Comparison of ENCODE assay signal across 15 mouse cellular contexts in genomic region chr2:33268384-33269131, GRCm38 (mm10). TPM values are rescaled to one million over a fixed set of nuclear protein-coding genes. Genes with fewer than 3 reads are reported as not detected.
A peak's percentile ranks its signal among the peaks of the same experiment; 100 is the strongest.
DNase-seq lines count a peak whose midpoint lies in the region; ATAC-seq lines count a peak whose summit lies in the region.
"Had no signal": no experiment of that assay in that cellular context is flagged by ENCODE, and none has a peak within 500 bp of the region (broad histone marks: within the 10 kb centered on the region; RNA-seq: fewer than 3 reads in every experiment).

No protein-coding gene starts in this region.

- WGBS in hindbrain, embryonic 12.5 days: 71% methylated on average over 6 of the region's 6 CpGs
- 72% methylated on average over 6 of the region's 6 CpGs for WGBS in hindbrain, embryonic 11.5 days
- 54% methylated on average over 6 of the region's 6 CpGs for WGBS in heart, embryonic 15.5 days

- H3K4me2 ChIP-seq in hindbrain, embryonic 12.5 days (replicated peaks): no peak overlapping the region
- H3K4me2 ChIP-seq in hindbrain, embryonic 11.5 days (replicated peaks; ENCODE audit: low read depth, low read length): no peak overlapping the region
- no peak overlapping the region for H3K4me2 ChIP-seq in heart, embryonic 15.5 days
- H3K4me2 ChIP-seq: embryonic facial prominence, embryonic 13.5 days; liver, embryonic 13.5 days had no signal

- no peak for ATAC-seq in hindbrain, embryonic 12.5 days (ENCODE audit: low FRiP score)
- no peak for ATAC-seq in hindbrain, embryonic 11.5 days (ENCODE audit: low FRiP score)
- ATAC-seq in heart, embryonic 15.5 days (replicated peaks; ENCODE audit: insufficient number of reproducible peaks, insufficient read depth, low FRiP score, low read depth): peak; percentile 28; the same call in 1 of the 2 replicates

- no peak overlapping the region for H3K4me3 ChIP-seq in hindbrain, embryonic 12.5 days
- H3K4me3 ChIP-seq in hindbrain, embryonic 11.5 days (ENCODE audit: low read depth, low read length): no peak overlapping the region
- no peak overlapping the region for H3K4me3 ChIP-seq in heart, embryonic 15.5 days
- H3K4me3 ChIP-seq: embryonic facial prominence, embryonic 13.5 days; liver, embryonic 13.5 days had no signal

- no peak overlapping the region for H3K27ac ChIP-seq in hindbrain, embryonic 12.5 days
- H3K27ac ChIP-seq in hindbrain, embryonic 11.5 days (ENCODE audit: low read depth, low read length): no peak overlapping the region
- H3K27ac ChIP-seq in heart, embryonic 15.5 days: peak overlapping the region; percentile 87
- H3K27ac ChIP-seq: embryonic facial prominence, embryonic 13.5 days; kidney, postnatal 0 days; liver, embryonic 13.5 days had no signal

- H3K4me1 ChIP-seq in hindbrain, embryonic 12.5 days: 0 out of 2 replicates have a peak, but pooled peaks cover 4% of the 10 kb centered on the region
- no peaks in the 10 kb centered on the region for H3K4me1 ChIP-seq in hindbrain, embryonic 11.5 days (replicated peaks; ENCODE audit: control insufficient read depth, insufficient read depth, low read length)
- H3K4me1 ChIP-seq in heart, embryonic 15.5 days (replicated peaks): peaks cover 64% of the 10 kb centered on the region

- no peaks in the 10 kb centered on the region for H3K9me3 ChIP-seq in hindbrain, embryonic 12.5 days (replicated peaks)
- H3K9me3 ChIP-seq in hindbrain, embryonic 11.5 days (ENCODE audit: control insufficient read depth, low read length): no peaks in the 10 kb centered on the region
- no peaks in the 10 kb centered on the region for H3K9me3 ChIP-seq in heart, embryonic 15.5 days (replicated peaks)
- H3K9me3 ChIP-seq: embryonic facial prominence, embryonic 13.5 days; liver, embryonic 13.5 days had no signal

- H3K9ac ChIP-seq in hindbrain, embryonic 12.5 days: peak overlapping the region; percentile 15; the same call in 1 of the 2 replicates
- H3K9ac ChIP-seq in hindbrain, embryonic 11.5 days (ENCODE audit: low read depth, low read length): no peak overlapping the region
- H3K9ac ChIP-seq in heart, embryonic 15.5 days: 0 out of 2 replicates have a peak overlapping the region, but pooled peaks have one; percentile 19
- H3K9ac ChIP-seq: embryonic facial prominence, embryonic 13.5 days; liver, embryonic 13.5 days had no signal

- peaks cover 11% of the 10 kb centered on the region; the same call in 1 of the 2 replicates for H3K36me3 ChIP-seq in hindbrain, embryonic 12.5 days
- no peaks in the 10 kb centered on the region for H3K36me3 ChIP-seq in hindbrain, embryonic 11.5 days (ENCODE audit: control insufficient read depth, insufficient read depth, low read length)
- no peaks in the 10 kb centered on the region for H3K36me3 ChIP-seq in heart, embryonic 15.5 days
- H3K36me3 ChIP-seq: embryonic facial prominence, embryonic 13.5 days; liver, embryonic 13.5 days had no signal

- peak; percentile 76 to 86 for DNase-seq in adrenal gland, adult (ENCODE audit: inconsistent age in 2 of 2, low spot score in 1 of 2)
- no peak for DNase-seq in adrenal gland, postnatal 4 days (ENCODE audit: low spot score in 2 of 2)
- DNase-seq in hindbrain, embryonic 11.5 days (ENCODE audit: low spot score): no peak
- DNase-seq in ES-CJ7 (ENCODE audit: low read depth, low spot score): peak; percentile 10
- DNase-seq in urinary bladder, adult 2 months (ENCODE audit: low spot score): no peak
- no peak for DNase-seq in testis, postnatal 10 days (ENCODE audit: low spot score)
- DNase-seq: layer of hippocampus, postnatal 36 days; liver, embryonic 13.5 days; lung, postnatal 36 days; spleen, adult 18-20 months; thymus, postnatal 14 days had no signal

- no peaks in the 10 kb centered on the region for H3K27me3 ChIP-seq in hindbrain, embryonic 12.5 days
- no peaks in the 10 kb centered on the region for H3K27me3 ChIP-seq in hindbrain, embryonic 11.5 days (ENCODE audit: control insufficient read depth, insufficient read depth, low read length)
- no peaks in the 10 kb centered on the region for H3K27me3 ChIP-seq in heart, embryonic 15.5 days
- H3K27me3 ChIP-seq: embryonic facial prominence, embryonic 13.5 days; liver, embryonic 13.5 days had no signal

RNA-seq across cellular contexts. Expression of gene Angptl2, which starts 52.7 kb away (rescaled TPM):
- 10 to 100 TPM; 41.9 to 51.7 TPM for total RNA-seq in adrenal gland, postnatal 4 days (2021)
- 32.8 and 35.4 TPM in 2 replicates for polyA plus RNA-seq in hindbrain, embryonic 12.5 days (2016; fragmentation: Nextera tagmentation; extraction: Ambion mirVana)
- polyA plus RNA-seq in hindbrain, embryonic 11.5 days (2014; fragmentation: Nextera tagmentation; extraction: Ambion mirVana): 19.9 and 21.3 TPM in 2 replicates
- 59.1 and 77.0 TPM in 2 replicates for polyA plus RNA-seq in heart, embryonic 15.5 days (2015; fragmentation: Nextera tagmentation; extraction: Ambion mirVana)
- polyA plus RNA-seq in urinary bladder, adult 2 months (2012; rRNA removed): 67.7 and 73.5 TPM in 2 replicates

Comparison
In these comparisons a context has a peak if more than half of its experiments do, and no peak if none do; other contexts are left out.
1. DNase-seq: peak in adrenal gland, adult (2 of 2) and ES-CJ7 (single experiment); none in adrenal gland, postnatal 4 days (0 of 2), hindbrain, embryonic 11.5 days (single experiment), urinary bladder, adult 2 months (single experiment) and testis, postnatal 10 days (single experiment).